Mouse (Mus musculus) ES-Bruce4 (cell line): Measurements from ENCODE around the gene Rps6ka5.

Experiments used
- CTCF ChIP-seq: IDR thresholded peaks from one replicate; pipeline ENCODE4 v1.8.1; 2011; ENCODE audit warnings: low read depth, low read length
- EP300 ChIP-seq: IDR thresholded peaks from 2 replicates; pipeline ENCODE4 v1.6.1; 2011; ENCODE audit warnings: low read depth, low read length; ENCODE audit not compliant: insufficient read depth
- POLR2A ChIP-seq: IDR thresholded peaks from one replicate; pipeline ENCODE4 v1.8.1; 2011; ENCODE audit warnings: low read length; ENCODE audit not compliant: insufficient read depth

DNA sequence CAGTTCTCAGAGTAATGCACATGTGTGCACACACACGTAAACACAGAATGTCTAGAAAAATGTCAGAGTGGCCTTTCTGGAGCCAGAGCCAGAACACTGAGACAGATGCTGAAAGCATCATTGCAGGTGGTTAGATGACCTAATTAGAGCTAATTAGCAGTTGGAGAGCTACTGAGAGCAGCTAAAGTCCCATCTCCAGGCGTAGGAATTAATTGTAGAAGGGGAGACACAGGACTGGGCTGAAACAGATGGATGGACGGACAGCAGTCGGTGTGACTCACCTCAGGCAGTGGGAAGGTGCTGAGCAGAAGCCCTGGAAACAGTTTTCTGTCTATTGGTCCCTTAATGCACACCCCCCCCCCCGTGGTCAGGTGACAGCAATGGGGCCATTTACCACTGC is 8.4 kb upstream of the Rps6ka5 start:
- TF ChIP-seq EP300 (no peak), CTCF (no peak), POLR2A (no peak)
